Mouse (Mus musculus) heart, adult 9 months (tissue): ENCODE measurements around the gene Slc51a.

ENCODE experiments used
- DNase-seq, 2 experiments: peaks; one replicate each; pipeline ENCODE4 v3.0.0; 2022; ENCODE audit warnings: low spot score in 2 of 2

Slc51a gene

GRCm38 (mm10) chr16:32434066-32434465, 53.6 kb downstream of the Slc51a start:
- peak; percentile 65 to 71 for DNase-seq

DNA sequence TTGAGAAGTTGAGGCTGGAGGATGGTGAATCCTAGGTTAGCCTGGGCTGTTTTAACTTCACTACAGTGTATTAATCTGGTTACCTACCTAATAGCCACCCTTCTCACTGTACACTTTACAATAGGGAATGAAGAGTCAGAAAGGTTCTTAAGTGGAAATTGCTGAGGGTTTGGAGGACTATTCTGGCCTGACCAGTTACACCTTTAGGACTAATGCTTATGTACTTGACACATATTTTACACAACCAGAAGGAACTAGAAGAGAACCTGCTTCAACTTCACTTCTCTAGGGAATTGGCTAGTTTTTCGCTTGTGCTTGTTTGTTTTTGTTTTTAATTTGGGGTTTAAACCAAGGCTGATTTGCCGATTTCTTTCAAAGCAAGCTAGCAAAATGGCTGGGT, 54.5 kb downstream of the Slc51a start:
- DNase-seq = no peak

DNA sequence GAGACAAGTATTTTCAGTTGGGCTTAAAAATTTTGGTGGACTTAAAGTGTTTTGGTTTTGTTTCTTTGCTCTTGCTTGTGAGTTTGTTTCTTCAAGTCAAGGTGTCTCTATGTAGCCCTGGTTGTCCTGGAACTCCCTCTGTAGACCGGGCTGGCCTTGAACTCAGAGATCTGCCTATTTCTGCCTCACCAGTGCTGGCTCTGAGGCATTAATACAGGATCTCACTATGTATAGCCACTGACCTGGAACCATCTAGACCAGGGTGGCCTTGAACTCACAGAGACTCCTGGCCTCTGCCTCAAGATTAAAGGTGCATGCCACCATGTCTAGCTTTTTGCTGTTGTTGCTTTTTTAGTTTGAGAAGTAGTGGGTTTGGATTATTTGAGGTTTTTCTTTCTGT, 55.8 kb downstream of the Slc51a start:
- no peak for DNase-seq

DNA sequence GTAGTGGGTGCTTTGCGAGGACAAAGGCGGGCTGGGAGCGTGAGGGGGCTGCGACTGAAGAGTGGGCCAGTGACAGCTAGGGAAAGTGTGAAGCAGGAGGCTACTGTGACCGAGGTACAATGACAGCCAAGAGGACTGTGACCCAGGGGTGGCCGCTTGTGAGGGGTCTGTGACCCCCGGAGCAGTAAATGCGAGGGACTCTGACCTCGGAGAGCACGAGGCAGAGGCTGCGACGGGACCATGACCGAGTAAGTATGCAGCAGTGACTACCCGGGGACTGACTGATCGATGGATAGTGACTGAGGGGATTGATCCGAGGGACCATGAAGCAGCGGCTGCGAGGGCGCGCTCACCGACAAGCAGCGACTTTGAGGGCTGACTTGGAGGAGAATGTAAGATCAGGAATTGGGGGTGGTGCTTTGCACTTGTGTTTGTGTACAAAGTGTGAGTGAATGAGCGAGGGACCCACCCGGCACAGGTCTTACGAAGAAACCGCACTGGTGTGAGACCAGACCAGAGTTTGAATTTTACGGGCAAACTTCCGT, 56.6 kb downstream of the Slc51a start:
- no peak for DNase-seq

DNA sequence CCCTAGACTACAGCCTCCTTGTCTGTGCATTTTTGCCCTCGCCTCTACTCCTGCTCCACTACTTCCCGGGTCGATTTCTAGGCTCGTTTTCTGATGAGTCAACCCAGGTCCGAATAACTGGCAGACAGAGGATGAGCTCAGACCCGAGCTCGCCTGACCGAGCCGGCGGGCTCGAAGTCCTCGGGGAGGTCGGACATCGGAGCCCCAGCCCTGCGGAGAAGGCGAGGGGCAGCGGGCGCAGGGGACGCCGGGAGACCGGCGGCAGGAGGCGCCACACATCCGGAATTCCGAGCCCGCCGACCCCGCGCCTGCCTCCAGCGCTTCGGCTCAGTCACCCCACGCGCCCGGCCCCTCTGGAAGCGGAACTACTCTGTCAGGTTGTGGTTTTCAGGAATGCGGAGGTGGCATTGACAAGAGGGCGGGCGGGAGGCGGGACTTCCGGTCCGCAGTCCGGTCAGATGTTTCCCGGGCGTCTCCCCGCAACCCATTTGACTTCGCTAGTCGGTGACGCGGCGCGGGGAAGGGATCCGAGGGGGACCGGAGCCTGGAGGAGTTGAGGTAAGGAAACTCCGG, 57.1 kb downstream of the Slc51a start, which contains the start of gene Pcyt1a:
Gene Pcyt1a (plus strand): TSS at position 448 of the 573 bp plus-strand sequence.
- peak; percentile 92 to 93 for DNase-seq

DNA sequence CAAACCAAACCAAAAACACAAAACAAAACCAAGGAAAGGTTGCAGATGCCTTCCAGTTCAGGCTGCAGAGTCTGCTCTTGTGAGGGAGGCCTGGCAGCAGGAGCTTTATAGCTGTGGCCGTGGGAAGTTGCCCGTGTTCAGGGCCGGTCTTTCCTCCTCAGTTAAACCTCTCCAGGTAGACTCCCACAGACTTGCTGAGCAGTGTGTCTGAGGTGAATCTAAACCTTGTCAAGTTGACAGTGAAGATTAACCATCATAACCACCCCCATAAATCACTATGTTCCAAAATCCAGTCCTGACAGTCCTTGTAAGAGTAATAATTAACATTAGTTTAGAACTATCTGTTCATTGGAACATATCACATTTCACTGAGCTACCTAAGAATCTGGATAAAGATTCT, 60.2 kb downstream of the Slc51a start:
- DNase-seq = no peak
